Mouse (Mus musculus): ENCODE measurements around the gene Ifitm7.

Gene Ifitm7

GRCm38 (mm10) chr16:13986574-13987478 lies at the start of gene Ifitm7, which contains the start of gene 2900011O08Rik:
Gene Ifitm7 (minus strand): TSS chr16:13986888.
Gene 2900011O08Rik (plus strand): TSS chr16:13986604.
- peak; percentile 93 for ATAC-seq (ENCODE audit: low TSS enrichment)

GRCm38 (mm10) chr16:14033076-14033475 lies 46.4 kb upstream of the Ifitm7 start:
- ATAC-seq (ENCODE audit: low TSS enrichment), result peak; percentile 10; the same call in 1 of the 2 replicates

- ATAC-seq (ENCODE audit: low TSS enrichment), result no peak
These were observed 44.0 kb upstream of the Ifitm7 start for GRCm38 (mm10) chr16:14030650-14031049.

GRCm38 (mm10) chr16:14029851-14030250 lies 43.2 kb upstream of the Ifitm7 start:
- ATAC-seq (ENCODE audit: low TSS enrichment), result peak; percentile 72

- ATAC-seq (ENCODE audit: low TSS enrichment), result peak; percentile 60
These were observed 42.4 kb upstream of the Ifitm7 start for GRCm38 (mm10) chr16:14029072-14029471.

- no peak for ATAC-seq (ENCODE audit: low TSS enrichment)
These were observed 38.7 kb upstream of the Ifitm7 start for GRCm38 (mm10) chr16:14025091-14025990.

GRCm38 (mm10) chr16:14021166-14021822 lies 34.6 kb upstream of the Ifitm7 start:
- ATAC-seq (ENCODE audit: low TSS enrichment), result peak; percentile 67

- ATAC-seq (ENCODE audit: low TSS enrichment), result no peak
These were observed 30.6 kb upstream of the Ifitm7 start for GRCm38 (mm10) chr16:14017306-14017705.

GRCm38 (mm10) chr16:14009966-14010365 lies 23.3 kb upstream of the Ifitm7 start:
- ATAC-seq (ENCODE audit: low TSS enrichment), result no peak

GRCm38 (mm10) chr16:14008708-14009107 lies 22.0 kb upstream of the Ifitm7 start:
- ATAC-seq (ENCODE audit: low TSS enrichment), result no peak

- no peak for ATAC-seq (ENCODE audit: low TSS enrichment)
These were observed 21.4 kb upstream of the Ifitm7 start for GRCm38 (mm10) chr16:14008081-14008480.

GRCm38 (mm10) chr16:14005266-14005665 lies 18.6 kb upstream of the Ifitm7 start:
- no peak for ATAC-seq (ENCODE audit: low TSS enrichment)

GRCm38 (mm10) chr16:14004726-14005125 lies 18.0 kb upstream of the Ifitm7 start:
- no peak for ATAC-seq (ENCODE audit: low TSS enrichment)

- ATAC-seq (ENCODE audit: low TSS enrichment), result peak; percentile 66
These were observed 17.5 kb upstream of the Ifitm7 start for GRCm38 (mm10) chr16:14004170-14004569.

GRCm38 (mm10) chr16:14003386-14004130 lies 16.9 kb upstream of the Ifitm7 start:
- ATAC-seq (ENCODE audit: low TSS enrichment), result no peak

- no peak for ATAC-seq (ENCODE audit: low TSS enrichment)
These were observed 7.8 kb upstream of the Ifitm7 start for GRCm38 (mm10) chr16:13994502-13994901.

- ATAC-seq (ENCODE audit: low TSS enrichment), result no peak
These were observed 7.4 kb upstream of the Ifitm7 start for GRCm38 (mm10) chr16:13994076-13994475.

GRCm38 (mm10) chr16:13992518-13993248 lies 6.0 kb upstream of the Ifitm7 start:
- 0 out of 2 replicates have a peak, but pooled peaks have one; percentile 26 for ATAC-seq (ENCODE audit: low TSS enrichment)

- ATAC-seq (ENCODE audit: low TSS enrichment), result peak; percentile 70
These were observed 503 bp downstream of the Ifitm7 start for GRCm38 (mm10) chr16:13986197-13986573.

- no peak for ATAC-seq (ENCODE audit: low TSS enrichment)
These were observed 3.5 kb downstream of the Ifitm7 start for GRCm38 (mm10) chr16:13983161-13983560.
